Mouse (Mus musculus): ENCODE results near the gene Eif5b. TPM values are rescaled to one million over a fixed set of nuclear protein-coding genes. Genes with fewer than 3 reads are reported as not detected.

Eif5b gene
- total RNA-seq, 2 experiments from 2014 or later = 31.6 to 36.5 TPM

Other genes with a start within 250 kb of the Eif5b start
- gene Tsga10, start 131.6 kb upstream of the Eif5b start, total RNA-seq (2021) = 1 to 10 TPM; 3.5 to 3.8 TPM
- 10 to 100 TPM in 1 of 2 experiments, 1 to 10 TPM in 1; 8.9 to 11.4 TPM for gene Lipt1, start 126.3 kb upstream of the Eif5b start, total RNA-seq (2021)
- gene Mitd1, start 107.6 kb upstream of the Eif5b start, total RNA-seq (2021) = 1 to 10 TPM; 5.0 to 5.6 TPM
- gene Mrpl30, start 107.5 kb upstream of the Eif5b start, total RNA-seq (2021) = 100 to 1,000 TPM; 311 to 329 TPM
- gene Lyg2, start 81.5 kb upstream of the Eif5b start, total RNA-seq (2021) = not detected
- gene Lyg1, start 40.3 kb upstream of the Eif5b start, total RNA-seq (2021) = not detected
- 10 to 100 TPM; 51.4 to 52.1 TPM for gene Txndc9, start 117 bp upstream of the Eif5b start, total RNA-seq (2021)
- gene Rev1, start 131.8 kb downstream of the Eif5b start, total RNA-seq (2021) = 10 to 100 TPM; 16.2 to 19.9 TPM

Measured in heart, postnatal 14 days (tissue).